Mouse (Mus musculus) bone marrow, adult 2 months (tissue): ENCODE measurements at regions not wholly inside any gene's neighbourhood (a gene's known extent, or its start where the extent isn't known, plus 50 kb on each side); places are given as distances from the start of the nearest gene placed in this dataset.

ENCODE experiments used
- H3K27ac ChIP-seq: fragments of 200-500 bp; 2 replicates; pipeline ENCODE4 v1.5.1; 2012; ENCODE audit warnings: low read depth, mild to moderate bottlenecking, control low read depth, inconsistent platforms, low read length; ENCODE audit not compliant: control insufficient read depth, poor library complexity, insufficient read depth
- H3K4me1 ChIP-seq: fragments of 200-500 bp; 2 replicates; pipeline ENCODE4 v1.6.1; 2011; ENCODE audit warnings: low read length; ENCODE audit not compliant: control insufficient read depth, insufficient read depth
- H3K4me3 ChIP-seq: fragments of 200-500 bp; replicated peaks from 2 replicates; pipeline ENCODE3; 2011; ENCODE audit warnings: mild to moderate bottlenecking, low read depth, low read length, control low read depth; ENCODE audit not compliant: control insufficient read depth
- CTCF ChIP-seq: fragments of 200-500 bp; IDR thresholded peaks from 2 replicates; pipeline ENCODE4 v1.5.1; 2011; ENCODE audit warnings: low read length, control low read depth; ENCODE audit not compliant: control insufficient read depth, insufficient read depth
- POLR2A ChIP-seq: fragments of 200-500 bp; IDR thresholded peaks from 2 replicates; pipeline ENCODE4 v1.6.1; 2011; ENCODE audit warnings: low read depth, mild to moderate bottlenecking, control low read depth, low read length, borderline replicate concordance; ENCODE audit not compliant: control insufficient read depth
- WGBS: fragments of 180-500 bp; shearing (Covaris S2); methylation state at CpG from one replicate; pipeline ENCODE4 v1.1.7; 2018; 5-methylcytosine and 5-hydroxymethylcytosine counted together

DNA sequence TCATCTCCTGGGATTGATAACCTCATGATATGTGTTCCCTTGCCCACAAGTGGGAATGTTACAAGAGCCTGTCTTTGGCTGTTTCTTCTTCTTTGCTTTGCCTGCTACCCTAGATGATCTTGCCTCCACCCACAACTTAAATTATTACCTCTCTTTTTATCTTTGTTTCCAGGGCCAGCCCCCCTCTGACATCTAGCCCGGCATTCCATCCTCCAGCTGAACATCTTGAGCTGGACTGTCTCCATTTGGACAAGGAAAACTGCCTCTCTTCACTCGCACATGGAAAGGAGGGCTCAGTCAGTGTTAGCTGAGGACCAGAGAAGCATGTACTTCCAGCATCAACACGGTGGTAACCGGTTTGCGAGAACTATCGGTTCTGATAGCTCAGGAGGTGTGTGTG is 124.3 kb downstream of the Zfp365 start:
- Histone ChIP-seq H3K4me3 (no peak overlapping the region), H3K4me1 (peaks cover 3% of the 10 kb centered on the region; the same call in 1 of the 2 replicates), H3K27ac (no peak overlapping the region)
- TF ChIP-seq CTCF (no peak), POLR2A (no peak)
- WGBS: 63% methylated on average over 6 of the region's 6 CpGs

DNA sequence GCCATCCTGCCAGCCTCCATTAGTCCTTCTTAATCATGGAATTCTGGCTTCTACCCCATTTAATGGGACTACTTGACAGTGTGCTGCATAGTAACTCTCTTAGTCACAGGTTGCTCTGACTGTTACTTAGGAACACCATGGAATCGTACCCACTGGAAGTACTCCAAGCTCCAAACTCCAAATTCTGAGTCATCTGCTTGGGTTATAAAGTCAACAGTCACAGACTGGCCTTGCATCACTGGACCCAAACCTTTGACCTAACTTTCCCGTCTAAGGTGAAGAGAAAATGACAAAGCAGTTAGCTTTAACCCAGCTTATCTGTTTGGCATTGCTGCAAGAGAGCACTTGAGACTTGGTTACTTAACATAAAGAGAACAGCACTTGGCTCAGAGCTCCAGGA is 126.9 kb downstream of the Zfp365 start:
- H3K4me3 ChIP-seq: no peak overlapping the region
- 62% methylated on average over 2 of the region's 2 CpGs for WGBS
- no peak for TF ChIP-seq POLR2A
- no peak for TF ChIP-seq CTCF
- H3K4me1 ChIP-seq: peaks cover 3% of the 10 kb centered on the region; the same call in 1 of the 2 replicates
- H3K27ac ChIP-seq: no peak overlapping the region

DNA sequence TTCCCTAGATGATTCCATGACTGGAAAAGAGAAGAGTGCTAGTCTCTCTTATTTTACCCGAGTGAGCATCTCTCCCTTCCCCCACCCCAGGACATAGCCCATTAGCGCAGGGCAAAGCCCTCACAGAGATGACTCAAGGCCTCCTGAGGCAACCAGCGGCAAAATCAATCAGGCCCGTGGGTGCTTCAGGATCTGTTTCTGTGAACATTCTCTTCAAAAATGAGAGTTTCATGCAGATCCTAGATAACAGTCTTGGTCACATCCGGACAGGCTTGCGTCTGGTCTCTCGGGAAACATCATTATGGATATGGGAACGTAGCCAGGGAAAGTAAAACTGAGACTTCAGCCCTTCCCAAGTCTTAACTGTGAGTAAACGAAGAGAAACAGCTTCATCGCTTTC is 134.1 kb downstream of the Zfp365 start:
- WGBS: 89% methylated on average over 10 of the region's 10 CpGs
- no peak overlapping the region for H3K4me3 ChIP-seq
- H3K27ac ChIP-seq: no peak overlapping the region
- TF ChIP-seq POLR2A (no peak), CTCF (no peak)
- H3K4me1 ChIP-seq: no peaks in the 10 kb centered on the region; the same call in 1 of the 2 replicates

DNA sequence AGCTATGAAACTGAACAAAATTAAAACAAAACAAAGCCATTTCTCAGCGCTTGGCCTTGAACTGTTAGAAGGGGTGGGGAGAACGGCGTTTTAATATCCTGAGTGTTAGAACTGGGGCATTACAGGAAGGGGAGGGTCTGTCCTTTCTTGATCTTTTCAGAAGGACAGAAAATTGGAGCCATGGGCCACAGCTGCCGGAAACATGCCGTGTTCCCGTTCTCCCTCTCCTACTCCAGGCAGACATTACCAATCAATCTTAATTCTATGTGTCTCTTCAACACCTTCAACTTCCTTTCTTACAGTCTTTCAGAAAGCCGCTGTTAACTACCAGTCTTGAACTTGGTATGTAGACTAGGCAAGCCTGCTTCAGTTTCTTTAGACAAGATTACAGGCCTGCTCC is 134.7 kb downstream of the Zfp365 start:
- Histone ChIP-seq H3K27ac (no peak overlapping the region), H3K4me1 (no peaks in the 10 kb centered on the region; the same call in 1 of the 2 replicates), H3K4me3 (no peak overlapping the region)
- TF ChIP-seq POLR2A (no peak), CTCF (no peak)
- WGBS: 90% methylated on average over 7 of the region's 7 CpGs

DNA sequence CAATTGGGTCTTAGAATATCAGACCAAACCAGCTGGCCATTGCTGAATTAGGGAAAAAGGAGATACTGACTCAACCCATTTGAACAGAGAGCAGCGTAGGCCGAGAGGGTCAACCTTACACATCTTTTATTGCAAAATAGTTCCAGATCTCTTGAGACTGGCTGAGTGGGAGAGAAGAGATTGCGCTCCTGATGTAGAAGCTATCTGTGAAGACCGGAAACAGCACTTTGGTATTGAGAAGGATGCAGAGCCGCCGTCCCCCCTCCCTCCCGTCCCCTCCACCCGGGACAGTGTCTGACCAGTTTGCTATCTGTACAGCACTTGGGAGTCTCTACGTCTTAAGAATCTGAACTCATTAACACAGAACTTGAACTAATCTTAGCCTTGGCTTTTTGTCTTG is 135.6 kb downstream of the Zfp365 start:
- no peaks in the 10 kb centered on the region for H3K4me1 ChIP-seq
- no peak overlapping the region for H3K4me3 ChIP-seq
- WGBS: 84% methylated on average over 9 of the region's 9 CpGs
- TF ChIP-seq CTCF (no peak), POLR2A (no peak)
- no peak overlapping the region for H3K27ac ChIP-seq

DNA sequence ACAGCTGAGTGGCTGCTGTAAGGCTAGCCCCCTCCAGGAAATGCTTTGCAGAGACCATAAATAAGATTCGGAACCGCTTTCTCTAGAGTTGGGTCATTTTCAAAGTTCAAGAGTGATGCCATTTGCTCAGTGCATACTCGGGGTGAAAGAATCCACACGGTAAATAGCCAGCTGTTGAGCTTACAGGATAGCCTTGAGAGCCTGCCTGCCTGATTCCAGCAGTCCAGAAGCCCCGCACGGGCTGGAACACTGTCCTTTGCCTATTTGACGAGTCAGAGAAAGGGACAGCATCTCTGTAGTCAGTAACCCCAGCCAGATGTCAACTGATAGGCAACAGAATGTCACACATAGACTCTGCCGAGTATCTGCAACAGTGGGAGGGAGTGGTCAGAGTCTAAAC is 140.7 kb downstream of the Zfp365 start:
- H3K27ac ChIP-seq: no peak overlapping the region
- no peak for TF ChIP-seq POLR2A
- TF ChIP-seq CTCF: no peak
- H3K4me3 ChIP-seq: no peak overlapping the region
- 81% methylated on average over 8 of the region's 8 CpGs for WGBS
- H3K4me1 ChIP-seq: no peaks in the 10 kb centered on the region

DNA sequence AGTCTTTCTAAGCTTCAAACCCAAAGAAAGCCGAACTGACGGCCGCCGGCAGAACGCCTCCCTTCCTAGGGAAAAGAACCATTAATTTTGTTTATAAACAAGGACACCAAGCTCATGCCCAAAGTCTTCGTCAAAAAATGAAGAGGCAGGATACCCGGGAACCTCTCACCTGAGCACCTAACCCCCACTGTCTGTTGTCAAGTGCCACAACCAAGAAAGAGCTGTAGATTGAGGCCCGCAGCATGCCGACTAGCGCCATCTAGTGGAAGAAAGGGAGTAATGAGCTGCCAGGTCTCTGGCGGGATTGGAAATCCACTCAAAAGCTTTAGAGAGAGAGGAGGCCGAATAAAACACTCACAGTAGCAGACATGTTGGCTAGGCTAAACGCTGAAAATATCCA is 146.4 kb downstream of the Zfp365 start:
- WGBS: 38% methylated on average over 13 of the region's 13 CpGs
- peak; percentile 89 for TF ChIP-seq CTCF
- TF ChIP-seq POLR2A: no peak

DNA sequence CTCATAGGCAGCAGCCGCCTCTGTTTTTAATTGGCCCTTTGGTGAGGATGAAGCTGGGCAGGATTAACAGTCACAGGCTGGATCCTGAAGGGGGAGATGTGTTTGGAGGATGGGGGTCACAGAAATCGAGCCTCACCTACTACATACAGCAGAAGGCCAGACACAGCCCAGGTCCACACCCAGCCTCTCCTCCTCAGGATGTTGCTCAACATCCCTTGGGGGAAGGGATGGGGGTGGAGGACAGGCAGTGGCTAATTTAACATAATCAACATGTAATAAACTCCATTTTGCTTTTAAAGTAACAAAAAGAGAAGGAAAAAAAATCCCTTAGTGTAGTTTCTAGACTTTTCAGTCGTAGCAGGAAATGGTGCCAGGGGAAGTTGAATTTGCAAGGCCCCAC is 152.0 kb downstream of the Zfp365 start:
- WGBS: 23% methylated on average over 3 of the region's 3 CpGs
- peak overlapping the region; percentile 71 for H3K27ac ChIP-seq
- TF ChIP-seq CTCF (no peak), POLR2A (no peak)
- H3K4me3 ChIP-seq: no peak overlapping the region
- peaks cover 7% of the 10 kb centered on the region for H3K4me1 ChIP-seq

More for the DNA sequence above, 146.4 kb downstream of the Zfp365 start:
- Histone ChIP-seq H3K4me3 (no peak overlapping the region), H3K4me1 (no peaks in the 10 kb centered on the region), H3K27ac (no peak overlapping the region)

DNA sequence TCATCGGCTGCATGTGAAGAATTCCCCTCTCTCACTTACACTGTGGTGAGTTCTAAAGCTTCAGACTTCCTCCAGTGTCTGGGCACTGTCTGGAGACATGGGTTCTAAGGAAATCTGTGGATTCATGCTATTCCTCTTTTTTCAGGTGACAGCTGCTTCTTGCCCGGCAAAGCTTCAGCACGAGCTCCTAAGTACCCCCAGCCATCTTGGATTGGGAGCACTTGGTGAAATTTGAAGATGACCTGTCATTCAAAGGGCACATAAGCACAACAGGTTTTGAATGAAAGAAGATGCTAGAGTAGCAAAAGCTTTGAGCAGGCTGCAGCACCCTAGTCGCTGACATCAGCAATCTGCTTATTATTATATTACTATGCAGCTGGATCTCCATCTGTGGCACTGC is 164.3 kb downstream of the Zfp365 start:
- WGBS: 82% methylated on average over 4 of the region's 4 CpGs
- H3K4me1 ChIP-seq: no peaks in the 10 kb centered on the region; the same call in 1 of the 2 replicates
- no peak for TF ChIP-seq CTCF
- TF ChIP-seq POLR2A: no peak
- H3K27ac ChIP-seq: no peak overlapping the region
- H3K4me3 ChIP-seq: no peak overlapping the region
